Mouse (Mus musculus): ENCODE data around the gene Tmem132e.
A peak's percentile ranks its signal among the peaks of the same experiment; 100 is the strongest.

Gene Tmem132e

DNA sequence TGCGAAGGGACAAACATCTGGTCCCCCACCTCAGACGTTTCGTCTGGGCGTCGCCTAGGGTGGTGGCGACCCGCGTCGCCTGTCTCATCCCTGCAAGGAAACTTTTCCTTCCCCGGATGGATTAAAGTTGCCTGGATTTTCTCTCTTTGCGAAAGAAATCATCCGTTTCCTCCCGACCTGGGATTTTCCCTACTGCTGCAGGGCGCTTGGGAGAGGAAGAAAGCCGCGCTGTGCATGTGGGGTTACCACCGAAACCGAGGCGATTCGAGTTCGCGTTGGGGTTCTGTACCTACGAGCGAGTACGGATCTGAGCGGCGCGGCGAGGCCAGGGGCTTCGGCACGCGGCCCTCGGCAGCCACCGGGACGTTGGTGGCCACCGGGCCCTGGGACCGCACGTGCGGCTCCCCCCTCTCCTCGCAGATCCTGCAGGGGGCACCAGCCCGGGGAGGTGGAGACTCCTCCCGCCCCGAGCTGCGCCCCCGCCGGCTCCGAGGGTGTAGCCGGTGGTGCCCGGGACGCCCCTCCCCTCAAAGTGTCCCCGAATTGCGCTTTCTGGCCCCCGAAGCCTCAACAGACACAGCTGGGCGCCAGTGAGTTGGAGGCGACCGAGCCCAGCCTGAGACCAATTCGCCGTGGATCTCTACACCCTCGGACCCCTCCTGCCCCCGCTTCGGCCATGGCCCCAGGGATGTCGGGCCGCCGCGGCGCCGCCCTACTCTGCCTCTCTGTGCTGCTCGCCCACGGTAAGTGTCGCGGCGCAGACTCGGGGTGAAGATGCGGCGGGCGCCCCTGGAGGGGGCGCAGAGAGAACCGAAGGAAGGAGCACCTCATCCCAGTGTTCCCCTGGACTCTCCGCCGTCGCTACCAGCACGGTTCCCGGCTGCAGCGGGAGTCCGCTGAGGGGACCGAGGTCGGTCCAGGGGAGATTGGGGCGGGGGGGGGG lies at the start of gene Tmem132e:
TSS of gene Tmem132e (plus strand) at position 530 of the 943 bp plus-strand sequence.
- DNase-seq (ENCODE audit: low spot score in 2 of 2): peak; percentile 27 to 72

DNA sequence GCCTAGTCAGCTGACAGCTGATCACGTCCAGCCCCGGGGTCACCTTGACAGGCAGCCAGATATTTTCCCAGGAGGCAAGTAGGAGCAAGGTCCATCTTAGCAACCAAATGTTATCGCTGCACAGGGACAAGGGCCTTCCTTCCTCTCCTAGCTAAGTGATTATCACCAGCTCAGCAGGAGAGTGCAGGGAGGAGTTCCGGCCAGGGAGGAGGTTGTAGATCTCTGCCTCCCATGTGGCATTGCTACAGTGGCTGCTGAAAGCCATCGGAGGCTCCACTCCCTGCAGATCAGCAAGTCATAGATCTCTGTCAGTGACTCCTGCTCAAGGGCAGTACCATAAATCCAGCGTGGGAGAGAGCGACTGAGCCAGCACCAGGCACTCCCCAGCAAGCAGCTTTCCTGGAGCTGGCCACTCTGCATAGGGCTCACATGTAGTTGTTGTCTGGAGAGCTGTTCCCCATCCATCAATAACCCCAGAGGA lies 48.7 kb upstream of the Tmem132e start:
- no peak for DNase-seq (ENCODE audit: low spot score in 2 of 2)

GRCm38 (mm10) chr11:82340416-82340815 lies 48.3 kb upstream of the Tmem132e start:
- DNase-seq (ENCODE audit: low spot score in 2 of 2): no peak

GRCm38 (mm10) chr11:82340900-82341299 lies 47.8 kb upstream of the Tmem132e start:
- no peak for DNase-seq (ENCODE audit: low spot score in 2 of 2)

DNA sequence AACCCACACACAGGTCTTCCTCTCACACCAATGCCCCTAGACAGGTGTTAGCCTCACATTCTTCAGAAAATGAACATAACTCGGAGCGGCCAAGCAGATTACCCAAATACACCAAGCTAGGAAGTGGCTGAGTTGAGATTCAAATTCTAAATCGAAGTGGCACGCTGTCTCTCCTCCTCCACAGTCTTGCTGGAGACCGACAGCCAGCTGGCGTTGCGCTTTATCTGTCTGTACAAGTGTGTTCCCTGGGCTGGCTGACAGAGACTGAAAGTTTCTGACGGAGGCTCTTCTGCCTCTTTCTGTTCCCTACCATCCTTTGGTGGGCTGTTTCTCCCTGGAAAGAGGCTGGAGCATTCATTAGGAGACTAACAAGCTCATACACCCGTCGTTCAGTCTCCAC lies 37.7 kb upstream of the Tmem132e start:
- DNase-seq (ENCODE audit: low spot score in 2 of 2): no peak

DNA sequence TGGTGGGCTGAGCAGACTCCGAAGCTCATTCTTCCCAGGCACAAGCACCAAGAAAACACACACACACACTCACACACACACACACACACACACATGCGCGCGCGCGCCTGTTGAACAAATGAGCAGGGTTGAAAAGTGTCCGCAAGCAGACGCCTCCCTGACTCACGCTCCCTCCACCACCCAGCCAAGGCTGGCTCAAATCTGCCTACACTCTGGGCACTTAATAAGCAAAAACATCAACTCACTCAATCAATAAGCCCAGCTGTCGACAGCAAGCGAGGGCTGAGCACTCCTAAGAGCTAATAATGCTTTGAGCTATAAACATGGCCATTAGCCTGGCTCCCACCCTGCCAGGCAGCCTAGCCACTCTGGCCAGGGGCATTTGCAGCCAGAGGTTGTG lies 18.5 kb upstream of the Tmem132e start:
- no peak for DNase-seq (ENCODE audit: low spot score in 2 of 2)

DNA sequence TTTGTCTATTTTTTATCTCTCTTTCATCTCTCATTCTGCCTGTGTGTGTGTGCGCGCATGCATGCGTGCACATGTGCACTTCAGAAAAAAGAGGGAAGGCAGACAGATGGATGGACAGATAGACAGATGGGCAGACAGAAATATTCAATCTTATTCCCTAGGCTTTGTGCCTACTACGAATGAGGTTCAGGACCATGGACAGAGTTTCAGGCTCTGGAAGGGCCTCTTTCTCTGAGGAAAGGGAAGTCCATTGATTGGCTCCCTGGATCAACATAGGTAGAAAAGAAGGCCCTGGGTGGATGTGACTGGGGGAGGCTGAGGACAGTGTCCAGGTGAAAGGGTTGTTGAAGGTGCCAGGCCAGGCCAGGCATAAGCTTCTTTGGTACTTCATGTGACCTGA lies 17.1 kb upstream of the Tmem132e start:
- no peak for DNase-seq (ENCODE audit: low spot score in 2 of 2)

- no peak for DNase-seq (ENCODE audit: low spot score in 2 of 2)
Observed at GRCm38 (mm10) chr11:82380606-82381202, 8.0 kb upstream of the Tmem132e start.

GRCm38 (mm10) chr11:82386970-82387540 lies 1.6 kb upstream of the Tmem132e start:
- no peak for DNase-seq (ENCODE audit: low spot score in 2 of 2)

GRCm38 (mm10) chr11:82387711-82388341 lies 874 bp upstream of the Tmem132e start:
- DNase-seq (ENCODE audit: low spot score in 2 of 2): no peak

DNA sequence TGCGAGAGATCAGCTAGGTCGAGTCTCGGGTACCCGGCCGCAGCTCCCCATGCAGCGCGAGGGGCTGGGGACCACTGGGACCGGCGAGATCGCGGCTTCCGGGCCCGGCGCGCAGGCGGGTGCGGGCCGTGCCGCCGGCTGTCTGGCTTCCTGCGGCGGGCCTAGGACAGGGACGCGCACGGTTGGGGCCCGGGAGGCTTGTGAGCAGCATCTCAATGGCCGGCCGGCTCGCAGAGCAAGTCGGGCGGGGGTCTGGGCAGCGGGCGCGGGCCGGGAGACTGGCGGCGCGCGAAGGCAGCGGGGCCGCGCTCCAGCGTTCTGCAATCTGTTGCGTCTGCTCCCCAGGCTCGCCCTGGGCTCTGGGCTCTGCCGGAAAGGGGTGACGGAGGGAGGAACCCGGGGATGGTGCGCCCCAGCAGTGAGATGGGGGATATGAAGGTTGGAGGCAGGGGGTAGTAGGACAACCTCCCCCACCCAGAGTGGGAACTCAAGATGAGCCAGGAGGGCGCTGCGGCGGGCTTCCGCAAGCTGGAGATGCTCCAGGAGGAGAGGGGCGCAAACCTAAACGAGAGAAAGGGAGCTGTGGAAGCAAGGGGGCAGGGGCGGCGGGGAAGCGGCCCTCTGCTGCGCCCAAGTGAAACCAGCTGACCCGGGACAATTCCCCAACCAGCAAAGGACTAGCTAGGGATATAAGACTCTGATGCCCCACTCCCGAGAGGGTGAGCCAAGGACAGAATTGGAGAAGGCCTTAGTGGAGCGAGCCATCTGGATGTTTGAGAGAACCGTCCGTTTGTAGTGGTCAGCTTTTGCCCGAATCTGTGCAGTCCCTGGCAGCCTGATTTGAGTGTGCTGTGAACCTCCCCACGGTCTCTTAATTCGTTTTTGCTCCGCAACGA lies 944 bp downstream of the Tmem132e start:
- peak in 1 of 2 experiments; percentile 68 for DNase-seq (ENCODE audit: low spot score in 2 of 2)

GRCm38 (mm10) chr11:82392341-82392740 lies 3.6 kb downstream of the Tmem132e start:
- DNase-seq (ENCODE audit: low spot score in 2 of 2): no peak

- DNase-seq (ENCODE audit: low spot score in 2 of 2): peak; percentile 32 to 81
Observed at GRCm38 (mm10) chr11:82399621-82400020, 10.9 kb downstream of the Tmem132e start.

DNA sequence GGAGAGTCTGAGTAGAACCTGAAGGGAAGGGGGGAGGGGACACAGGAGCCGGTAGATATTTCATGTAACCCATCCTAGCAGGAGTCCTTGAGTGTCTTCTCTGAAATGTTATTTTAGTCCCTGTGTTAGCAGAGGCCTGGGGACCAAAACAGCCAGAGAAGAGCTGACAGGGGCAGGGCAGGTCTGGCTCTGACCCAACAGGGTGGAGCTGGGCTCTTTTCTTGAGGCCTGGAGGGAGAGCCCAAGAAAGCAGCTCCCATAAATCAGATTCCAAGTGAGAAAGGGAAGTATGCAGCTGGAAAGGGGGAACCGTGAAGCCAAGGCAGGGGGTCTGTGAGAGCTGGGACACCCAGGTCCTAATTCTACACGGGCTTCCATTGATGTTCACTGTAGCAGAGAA lies 16.9 kb downstream of the Tmem132e start:
- DNase-seq (ENCODE audit: low spot score in 2 of 2): no peak

GRCm38 (mm10) chr11:82406358-82407221 lies 17.9 kb downstream of the Tmem132e start:
- no peak for DNase-seq (ENCODE audit: low spot score in 2 of 2)

- no peak for DNase-seq (ENCODE audit: low spot score in 2 of 2)
Observed at GRCm38 (mm10) chr11:82412496-82412895, 23.8 kb downstream of the Tmem132e start.

DNA sequence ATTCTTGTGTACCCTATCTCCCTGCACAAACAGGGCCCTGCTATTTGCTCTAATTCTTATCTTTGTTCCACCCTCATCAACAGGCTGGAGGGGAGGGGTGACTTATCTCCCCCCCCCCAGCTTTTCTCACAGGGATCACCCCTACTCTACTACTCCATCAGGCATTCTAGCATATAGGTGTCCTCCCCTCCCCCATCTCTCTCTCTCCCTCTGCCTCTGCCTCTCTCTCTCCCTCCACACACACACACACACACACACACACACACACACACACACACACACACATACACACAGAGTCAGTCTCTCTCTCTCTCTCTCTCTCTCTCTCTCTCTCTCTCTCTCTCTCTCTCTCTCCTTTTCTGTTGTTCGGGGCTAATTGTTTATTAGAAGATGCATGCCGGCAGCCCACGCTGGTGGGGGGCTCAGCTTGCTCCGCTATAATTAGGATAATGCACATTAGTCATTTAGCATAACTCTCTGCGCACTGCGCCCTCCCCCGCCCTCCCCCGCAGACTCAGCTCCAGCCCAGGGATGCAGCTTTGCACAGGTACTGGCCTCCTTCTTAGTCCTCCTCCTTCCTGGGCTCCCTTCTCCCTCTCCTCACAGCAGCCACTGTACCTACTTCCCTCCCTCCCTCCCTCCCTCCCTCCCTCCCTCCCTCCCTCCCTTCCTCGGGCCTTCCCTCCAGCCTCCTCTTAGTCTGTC lies 29.8 kb downstream of the Tmem132e start:
- DNase-seq (ENCODE audit: low spot score in 2 of 2): no peak

DNA sequence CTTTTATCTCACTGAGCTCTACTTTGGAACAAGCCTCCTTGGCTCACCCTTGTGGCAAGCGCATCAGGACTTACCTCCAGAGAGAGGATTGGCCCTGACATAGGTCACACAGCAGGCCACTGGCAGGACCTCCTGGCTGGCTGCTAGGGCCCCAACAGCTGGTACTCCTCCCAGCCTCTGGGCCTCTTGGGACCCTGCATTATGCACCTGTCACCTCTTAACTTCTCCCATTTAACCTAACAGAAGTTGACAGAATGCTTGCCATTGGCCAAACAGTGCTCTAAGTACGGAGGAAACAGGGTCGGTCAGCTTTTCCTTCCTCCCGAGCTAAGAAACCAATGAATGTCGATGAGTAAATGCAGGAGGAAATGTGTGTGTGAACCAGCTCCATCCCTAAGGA lies 33.2 kb downstream of the Tmem132e start:
- DNase-seq (ENCODE audit: low spot score in 2 of 2): no peak

GRCm38 (mm10) chr11:82423521-82423920 lies 34.8 kb downstream of the Tmem132e start:
- no peak for DNase-seq (ENCODE audit: low spot score in 2 of 2)

Data from spleen, postnatal 4 days (tissue).